Mouse (Mus musculus) cerebellum, adult (tissue): ENCODE results near the gene Camkk1.

Source experiments
- ATAC-seq: cut with Nextera tagmentation; 2 replicates; pipeline ENCODE4 v1.9.2; 2017; ENCODE audit warnings: mild to moderate bottlenecking, moderate library complexity, mixed read lengths; ENCODE audit not compliant: insufficient number of reproducible peaks, low FRiP score, low TSS enrichment

The Camkk1 gene

DNA sequence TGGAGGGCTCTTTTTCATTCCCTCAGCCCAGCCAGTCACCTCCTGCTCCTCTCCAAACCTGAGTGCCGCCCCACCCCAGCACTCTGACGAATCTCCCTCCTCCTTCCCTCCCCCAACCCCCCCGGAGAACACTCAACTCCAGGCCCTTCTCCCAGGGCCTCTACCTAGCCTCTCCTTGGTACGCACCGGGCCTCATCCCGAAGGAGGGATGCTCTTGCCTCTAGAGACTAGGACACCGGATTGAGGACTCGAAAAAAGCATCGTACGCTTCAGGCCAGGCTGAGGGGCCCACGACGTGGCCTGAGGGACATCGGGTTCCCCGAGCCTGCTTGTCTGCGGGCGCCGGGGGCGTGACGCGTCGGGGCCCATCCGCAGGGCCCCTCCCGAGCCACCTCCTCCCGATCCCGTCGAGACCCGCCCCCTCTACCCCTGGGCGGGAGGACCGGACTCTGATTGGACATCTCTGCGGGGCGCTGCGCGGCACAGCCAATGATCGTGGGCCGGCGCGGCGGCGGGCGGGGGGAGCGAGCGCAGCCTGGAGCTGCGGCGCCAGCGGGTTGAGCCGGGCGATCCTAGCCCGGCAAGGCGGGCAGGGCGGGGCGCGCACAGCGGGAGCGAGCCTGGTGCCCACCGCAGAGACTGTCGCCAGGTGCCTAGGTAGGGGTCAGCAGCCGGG, at the start of gene Camkk1:
Gene Camkk1, plus strand, starts transcription at position 538 of the 676 bp plus-strand sequence.
- ATAC-seq, result peak; percentile 79

DNA sequence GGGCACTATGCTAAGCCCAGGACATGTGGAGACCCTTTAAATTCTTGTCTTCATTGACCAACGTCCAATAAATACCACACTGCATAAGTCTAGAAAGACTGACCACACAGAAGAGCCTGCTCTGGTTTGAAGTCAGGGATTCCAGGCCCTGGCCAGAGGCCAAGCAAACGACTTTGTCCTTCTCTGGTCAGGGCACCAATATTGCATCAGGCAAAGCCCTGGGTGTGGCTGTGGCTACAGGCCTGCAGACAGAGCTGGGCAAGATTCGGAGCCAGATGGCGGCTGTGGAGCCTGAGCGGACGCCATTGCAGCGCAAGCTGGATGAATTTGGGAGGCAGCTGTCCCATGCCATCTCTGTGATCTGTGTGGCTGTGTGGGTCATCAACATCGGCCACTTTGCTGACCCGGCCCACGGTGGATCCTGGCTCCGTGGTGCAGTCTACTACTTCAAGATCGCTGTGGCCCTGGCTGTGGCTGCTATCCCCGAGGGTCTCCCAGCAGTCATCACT, 43.8 kb upstream of the Camkk1 start:
- ATAC-seq, result no peak

DNA sequence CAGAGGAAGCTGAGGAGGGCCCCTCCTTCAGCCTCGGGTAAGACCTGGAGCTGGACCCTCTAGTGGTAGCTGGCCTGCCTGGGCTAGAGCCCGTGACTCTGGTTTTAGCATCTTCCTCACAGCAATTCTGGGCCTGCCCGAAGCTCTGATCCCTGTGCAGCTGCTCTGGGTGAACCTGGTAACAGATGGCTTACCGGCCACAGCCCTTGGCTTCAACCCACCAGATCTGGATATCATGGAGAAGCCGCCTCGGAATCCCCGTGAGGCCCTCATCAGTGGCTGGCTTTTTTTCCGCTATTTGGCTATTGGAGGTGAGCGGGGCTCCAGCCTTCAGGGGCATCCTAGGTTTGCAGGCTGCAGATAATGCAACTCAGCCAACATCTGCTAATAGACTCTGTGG, 36.3 kb upstream of the Camkk1 start:
- ATAC-seq, result no peak; the same call in 1 of the 2 replicates

DNA sequence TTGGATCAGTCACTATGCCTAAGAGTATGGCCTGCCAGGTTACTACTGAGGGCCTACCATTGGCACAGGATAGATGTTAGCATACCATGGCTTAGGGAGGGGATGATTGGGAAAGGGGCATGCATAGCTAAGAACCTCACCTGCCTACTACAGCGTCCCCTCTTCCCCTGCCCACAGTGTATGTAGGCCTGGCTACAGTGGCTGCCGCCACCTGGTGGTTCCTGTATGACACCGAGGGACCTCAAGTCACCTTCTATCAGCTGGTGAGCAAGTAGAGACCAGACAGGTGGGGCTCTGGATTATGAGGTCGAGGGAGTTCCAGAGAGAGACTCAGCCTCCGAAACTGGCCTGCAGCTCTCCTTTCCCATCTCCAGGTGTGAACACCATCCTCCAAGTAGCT, 35.5 kb upstream of the Camkk1 start:
- ATAC-seq, result no peak

DNA sequence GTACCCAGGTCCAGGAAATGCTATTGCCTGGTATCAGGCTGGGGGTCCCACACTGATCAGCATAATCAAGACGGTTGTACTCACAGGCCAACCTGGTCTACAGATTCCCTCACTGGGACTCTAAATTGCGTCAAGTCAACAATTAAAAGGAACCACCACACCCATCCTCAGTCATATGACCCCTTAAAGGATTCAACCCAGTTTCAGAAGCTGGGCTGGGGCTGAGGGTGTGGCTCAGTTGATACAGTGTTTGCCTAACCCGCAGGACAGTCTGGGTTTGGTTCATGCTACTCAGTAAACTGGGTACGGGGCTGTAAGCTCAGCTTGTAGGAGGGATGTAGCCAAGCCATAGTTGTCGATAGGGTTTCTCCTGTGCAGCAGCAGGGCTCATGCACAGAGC, 32.1 kb upstream of the Camkk1 start:
- ATAC-seq, result no peak

DNA sequence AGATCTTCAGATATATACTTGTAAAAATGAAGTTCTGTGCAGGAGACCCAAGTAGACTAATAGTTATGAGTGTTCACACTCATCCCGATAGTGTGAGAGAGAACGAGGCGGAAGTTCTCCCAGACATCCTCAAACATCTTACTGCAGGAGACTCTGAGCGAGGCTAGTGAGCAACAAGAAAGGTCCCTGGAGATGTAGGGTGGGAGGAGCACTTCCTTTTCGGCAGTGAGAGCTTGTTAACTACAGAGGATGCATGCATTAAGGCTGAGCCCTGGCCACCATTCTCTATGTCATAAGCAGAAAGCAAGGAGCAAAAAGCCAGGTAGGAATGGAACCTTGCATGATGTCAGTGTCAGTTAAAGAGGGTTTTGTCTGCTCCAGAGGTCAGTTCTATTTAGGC, 31.6 kb upstream of the Camkk1 start:
- ATAC-seq, result no peak

DNA sequence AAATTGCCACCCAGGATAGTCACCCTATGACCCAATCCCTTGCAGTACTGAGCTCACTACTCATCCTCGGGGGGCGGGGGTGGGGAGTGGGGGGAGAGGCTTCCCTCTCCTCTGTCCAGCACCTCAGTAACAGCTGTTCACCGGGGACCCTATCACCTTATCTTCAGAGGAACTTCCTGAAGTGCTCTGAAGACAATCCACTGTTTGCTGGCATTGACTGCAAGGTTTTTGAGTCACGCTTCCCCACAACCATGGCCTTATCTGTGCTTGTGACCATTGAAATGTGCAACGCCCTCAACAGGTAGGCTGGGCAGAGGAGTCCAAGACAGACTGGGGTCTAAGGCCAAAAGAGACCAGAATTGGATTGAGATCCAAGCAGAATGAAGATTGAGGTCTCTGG, 31.0 kb upstream of the Camkk1 start:
- ATAC-seq, result no peak

DNA sequence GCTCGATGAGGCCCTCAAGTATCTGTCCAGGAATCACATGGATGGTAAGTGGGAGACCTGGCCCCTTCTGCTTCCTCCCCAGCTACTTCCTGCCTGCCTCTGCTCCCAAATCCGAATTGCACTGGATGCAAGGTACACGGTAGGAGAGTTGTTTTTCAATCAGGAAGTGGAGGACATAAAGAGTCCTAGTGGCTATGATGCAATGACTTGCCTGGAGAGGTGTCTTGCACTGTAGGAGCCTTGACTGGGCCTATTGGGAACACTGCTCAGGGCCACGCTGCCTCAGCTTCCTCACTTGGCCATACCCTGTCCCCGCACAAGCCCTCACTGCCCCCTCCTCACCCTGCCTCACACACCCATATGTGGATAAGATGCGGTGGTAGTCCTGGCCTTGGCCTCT, 29.8 kb upstream of the Camkk1 start:
- no peak for ATAC-seq

DNA sequence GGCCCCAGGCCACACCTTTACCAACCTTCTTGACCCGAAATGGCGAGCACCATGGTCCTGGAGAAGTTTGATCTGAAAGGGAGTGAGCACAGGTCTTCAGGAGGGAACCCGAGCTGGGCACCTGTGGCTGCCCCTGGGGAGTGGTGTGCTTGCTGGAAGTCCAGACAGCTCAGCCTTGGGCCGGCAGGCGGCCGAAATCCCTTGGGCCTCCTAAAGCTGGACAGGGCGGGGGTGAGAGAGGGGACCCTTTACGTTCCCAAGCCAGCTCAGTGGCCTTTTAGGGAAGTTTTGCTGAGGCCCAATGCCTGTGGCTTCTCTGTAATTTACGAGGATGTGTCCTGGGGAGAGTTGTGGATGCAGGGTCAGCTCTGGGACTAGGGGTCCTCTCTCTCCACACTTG, 28.1 kb upstream of the Camkk1 start:
- ATAC-seq, result no peak

DNA sequence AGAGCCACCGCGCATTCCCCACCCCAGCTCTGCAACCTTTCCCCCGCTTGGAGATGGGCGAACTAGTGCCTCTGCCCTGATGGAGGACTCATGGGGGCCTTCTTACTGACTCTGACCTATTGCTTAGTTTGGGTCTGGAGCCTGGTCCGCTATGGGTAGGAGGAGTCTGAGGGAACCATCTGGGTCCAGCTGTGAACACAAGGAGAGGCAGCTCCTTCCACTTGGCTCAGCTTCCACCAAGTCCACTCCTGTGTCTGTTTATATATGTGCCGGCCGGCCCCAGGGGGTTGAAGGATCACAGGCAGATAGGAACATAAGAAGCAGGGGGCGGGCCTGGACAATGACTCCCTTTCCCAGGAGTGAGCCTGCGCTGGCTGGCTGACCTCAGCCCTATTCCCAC, 26.8 kb upstream of the Camkk1 start:
- no peak for ATAC-seq

DNA sequence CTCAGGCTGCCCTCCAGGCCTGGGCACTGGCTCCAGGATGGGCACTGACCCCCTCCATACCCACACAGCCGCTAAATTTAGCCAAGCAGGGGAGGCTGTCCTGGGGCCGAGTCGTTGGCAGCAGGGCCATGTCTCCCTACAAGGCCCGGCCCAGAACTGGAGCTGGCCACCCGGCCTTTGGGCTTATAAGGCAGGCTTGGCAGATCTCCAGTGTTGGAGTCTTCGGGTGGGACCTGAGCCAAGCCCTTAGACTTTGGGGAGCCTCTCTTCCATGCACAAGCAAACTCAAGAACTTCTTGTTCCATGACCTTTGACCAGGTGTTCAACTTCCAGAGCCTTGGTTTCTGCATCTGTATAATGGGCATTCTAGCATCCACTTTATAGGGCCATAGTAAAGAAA, 22.5 kb upstream of the Camkk1 start:
- ATAC-seq, result no peak

DNA sequence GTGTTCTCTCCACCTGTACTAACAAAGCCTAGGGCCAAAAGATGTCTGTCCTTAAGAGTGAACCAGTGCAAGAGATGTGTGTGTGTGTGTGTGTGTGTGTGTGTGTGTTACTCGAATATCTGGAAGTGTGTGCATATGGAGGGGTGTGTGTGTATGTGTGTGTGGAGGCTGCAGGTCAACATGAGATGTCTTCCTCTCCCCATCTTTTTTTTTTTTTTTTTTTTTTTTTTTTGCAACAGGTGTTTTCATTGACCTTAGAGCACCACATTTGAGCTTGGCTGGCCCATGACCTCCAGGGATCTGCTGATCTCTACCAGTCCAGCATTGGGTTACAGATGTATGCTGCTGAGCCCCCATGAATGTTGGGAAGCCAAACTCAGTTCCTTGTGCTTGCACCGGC, 22.0 kb upstream of the Camkk1 start:
- no peak for ATAC-seq

DNA sequence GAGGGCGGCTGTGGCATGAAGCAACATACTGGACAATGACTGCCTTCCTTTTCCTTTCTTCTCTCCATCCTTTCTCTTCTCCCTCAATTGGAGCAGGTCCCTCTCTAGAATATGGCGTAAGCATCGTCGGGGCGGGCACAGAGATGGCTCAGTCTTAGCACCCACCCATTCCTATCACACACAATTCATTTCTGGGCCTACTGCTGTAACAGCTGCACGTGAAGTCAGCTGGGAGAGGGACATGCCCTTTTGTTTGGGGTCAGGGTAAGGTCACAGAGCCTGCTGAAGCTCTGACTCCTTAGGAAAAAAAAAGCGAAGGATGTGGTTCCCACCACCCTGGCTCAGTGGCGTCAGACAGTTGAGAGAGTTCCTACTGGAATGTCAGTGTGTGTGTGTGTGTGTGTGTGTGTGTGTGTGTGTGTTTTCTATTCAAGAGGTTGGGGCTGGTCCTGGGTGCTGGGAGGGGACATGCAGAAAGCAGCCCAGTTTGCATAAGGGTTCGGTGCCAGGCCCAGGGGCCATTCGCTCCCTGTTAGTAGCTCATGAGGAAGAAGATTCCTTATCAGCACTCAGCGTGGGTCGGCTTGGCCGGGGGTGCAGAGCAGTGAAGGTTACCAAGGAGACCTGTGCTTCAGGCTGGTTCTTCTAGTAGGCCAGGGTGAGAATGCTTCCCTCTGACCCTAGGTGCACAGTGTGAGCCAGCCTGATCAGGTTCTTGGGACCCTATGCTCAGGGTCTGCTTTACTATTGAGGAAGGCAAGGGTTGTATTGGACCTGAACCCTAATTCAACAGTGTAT, 21.1 kb upstream of the Camkk1 start:
- ATAC-seq, result no peak

DNA sequence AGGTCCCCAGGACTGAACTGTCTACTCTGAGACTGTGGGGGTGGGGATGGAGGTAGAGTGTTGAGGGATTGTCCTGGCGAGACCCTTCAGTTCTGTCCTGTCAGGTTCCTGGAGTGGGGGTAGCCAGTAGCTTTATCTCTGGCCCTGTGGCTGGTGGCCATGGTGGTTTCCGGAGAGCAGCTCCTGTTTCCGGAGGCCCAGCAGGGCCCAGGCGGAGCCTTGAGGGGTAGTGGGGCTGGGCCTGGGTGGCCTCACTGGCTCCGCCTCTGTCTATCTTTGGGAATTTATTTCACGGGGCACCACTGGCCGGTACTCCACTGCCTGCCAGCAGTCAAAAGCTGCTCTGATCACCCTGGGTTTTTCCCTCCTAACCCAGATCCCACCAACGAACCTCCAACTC, 20.0 kb upstream of the Camkk1 start, which contains the start of gene P2rx1:
Gene P2rx1, plus strand, starts transcription at position 333 of the 400 bp plus-strand sequence.
- ATAC-seq, result no peak

DNA sequence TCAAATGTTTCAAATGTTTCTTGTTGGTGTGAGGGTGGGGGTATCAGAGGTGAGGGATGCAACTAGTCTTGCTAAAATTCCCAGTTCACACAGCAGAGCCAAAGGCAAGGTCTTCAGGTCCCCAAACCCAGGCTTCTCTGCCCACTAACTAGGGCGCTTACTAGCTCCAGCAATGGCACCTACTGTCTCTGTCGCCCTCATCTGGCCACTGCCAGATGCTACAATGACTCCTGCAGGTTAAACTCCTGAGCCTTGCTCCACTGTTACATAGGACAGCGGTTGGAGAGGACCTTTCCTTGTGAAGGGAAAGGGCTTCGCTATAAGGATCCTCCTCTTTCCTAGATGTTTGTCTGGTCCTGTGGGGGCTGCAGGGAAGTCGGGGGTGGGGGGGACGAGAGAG, 17.8 kb upstream of the Camkk1 start:
- ATAC-seq, result no peak

DNA sequence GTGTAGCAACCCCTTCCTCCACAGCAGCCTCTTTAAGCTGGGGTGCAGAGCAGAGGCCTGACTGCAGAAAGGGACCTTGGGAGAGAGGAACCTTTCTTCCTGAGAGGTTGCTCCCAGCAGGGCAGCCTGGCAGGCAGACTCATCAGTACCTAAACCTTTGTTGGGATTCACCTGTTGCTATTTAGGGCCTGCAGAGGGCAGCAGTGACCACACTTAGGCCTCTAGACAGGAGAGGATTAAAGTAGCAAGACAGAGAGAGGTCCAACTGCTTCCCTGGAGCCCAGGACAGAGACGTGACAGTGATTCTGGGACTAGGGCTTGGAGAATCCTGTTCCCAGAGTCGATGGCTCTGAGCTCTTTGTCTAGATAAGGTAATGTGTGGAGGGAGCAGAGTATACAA, 12.4 kb upstream of the Camkk1 start:
- peak; percentile 62; the same call in 1 of the 2 replicates for ATAC-seq

DNA sequence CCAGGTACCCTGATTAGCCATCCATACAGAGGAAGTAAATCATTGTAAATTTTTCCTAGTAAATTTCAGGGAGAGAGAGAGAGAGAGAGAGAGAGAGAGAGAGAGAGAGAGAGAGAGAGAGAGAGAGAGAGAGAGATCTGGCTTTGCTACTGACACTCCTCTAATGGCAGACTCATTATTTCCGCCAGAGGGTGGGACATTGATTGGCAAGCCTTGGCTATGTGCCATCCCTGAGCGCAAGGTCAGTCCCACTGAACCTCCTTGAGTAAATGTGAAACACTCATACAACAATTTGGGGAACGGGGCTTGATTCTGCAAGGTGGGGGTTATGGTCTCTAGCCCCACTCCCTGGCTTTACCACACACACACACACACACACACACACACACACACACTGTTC, 11.7 kb upstream of the Camkk1 start:
- ATAC-seq, result no peak

DNA sequence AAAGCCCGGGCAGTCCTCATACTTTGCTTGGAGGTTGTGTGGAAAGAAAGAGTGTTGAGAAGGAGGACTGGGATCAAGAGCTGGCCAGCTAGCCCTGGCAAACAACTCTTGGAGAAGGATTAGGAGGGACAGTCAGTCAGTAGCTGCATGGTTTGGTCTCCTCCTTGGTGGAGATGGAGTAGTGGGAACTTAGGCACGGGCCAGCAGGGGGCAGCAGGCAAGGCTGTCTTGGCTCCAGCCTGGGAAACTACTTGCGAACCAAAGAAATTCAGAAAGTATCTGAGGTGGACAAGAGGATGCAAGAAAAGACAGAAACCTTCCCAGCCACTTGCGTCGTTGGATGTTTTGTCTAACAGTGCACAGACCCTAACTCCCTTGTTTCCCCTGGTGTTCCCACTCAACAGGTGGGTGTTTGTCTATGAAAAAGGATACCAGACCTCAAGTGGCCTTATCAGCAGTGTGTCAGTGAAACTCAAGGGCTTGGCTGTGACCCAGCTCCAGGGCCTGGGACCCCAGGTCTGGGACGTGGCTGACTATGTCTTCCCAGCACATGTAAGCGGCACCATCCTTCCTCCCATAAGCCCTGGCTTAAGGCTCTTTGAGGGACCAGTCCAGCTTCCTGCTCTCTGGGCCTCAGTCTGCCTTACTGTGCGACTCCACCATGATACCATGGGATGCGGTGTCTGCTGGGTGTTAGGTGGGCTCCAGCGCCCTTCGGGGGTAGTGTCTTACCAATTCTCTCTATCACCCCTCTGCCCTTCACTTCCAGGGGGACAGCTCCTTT, 10.9 kb upstream of the Camkk1 start:
- ATAC-seq, result no peak

DNA sequence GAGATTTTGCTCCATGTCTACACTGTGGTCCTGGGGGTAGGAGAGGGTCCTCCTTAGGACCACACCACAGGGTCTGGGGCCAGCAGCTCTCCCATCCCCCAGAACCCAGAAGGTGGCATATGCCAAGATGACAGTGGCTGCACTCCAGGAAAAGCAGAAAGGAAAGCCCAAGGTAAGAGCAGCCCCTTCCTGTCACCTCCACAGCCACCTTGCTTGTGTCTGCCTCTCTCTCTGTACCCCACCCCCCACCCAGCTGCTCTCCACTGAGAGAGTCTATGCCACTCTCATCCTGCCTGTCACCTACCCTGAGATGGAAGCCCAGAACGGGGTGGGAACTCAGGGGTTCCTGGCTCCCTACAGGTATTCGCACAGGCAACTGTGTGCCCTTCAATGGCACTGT, 10.0 kb upstream of the Camkk1 start:
- ATAC-seq, result no peak

DNA sequence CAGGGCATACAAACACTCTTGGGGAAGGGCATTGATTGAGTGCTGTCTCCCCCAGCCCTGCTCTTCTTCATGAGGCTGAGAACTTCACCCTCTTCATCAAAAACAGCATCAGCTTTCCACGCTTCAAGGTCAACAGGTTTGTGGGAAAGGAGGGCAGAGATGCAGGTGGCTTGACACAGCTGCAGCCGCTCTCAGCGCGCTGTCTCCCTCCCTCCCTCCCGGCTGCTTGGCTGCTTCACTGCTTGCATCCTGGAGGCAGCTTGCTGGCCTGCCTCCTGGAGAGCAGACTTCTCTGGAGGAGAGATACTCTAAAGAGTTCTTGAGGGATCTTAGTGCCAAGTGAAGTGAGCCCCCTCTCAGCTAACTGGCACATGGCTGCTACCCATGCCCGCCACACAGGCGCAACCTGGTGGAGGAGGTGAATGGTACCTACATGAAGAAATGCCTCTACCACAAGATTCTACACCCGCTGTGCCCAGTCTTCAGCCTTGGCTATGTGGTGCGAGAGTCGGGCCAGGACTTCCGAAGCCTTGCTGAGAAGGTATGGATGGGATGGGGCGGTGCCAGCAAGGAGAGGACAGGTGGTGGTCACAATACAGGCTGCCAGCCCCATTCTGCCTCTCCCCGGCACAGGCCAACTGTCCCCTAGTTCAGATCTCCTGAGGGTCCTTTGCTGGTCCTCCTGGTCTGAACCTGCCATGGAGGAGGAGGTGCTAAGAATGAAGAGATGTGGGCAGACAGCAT, 9.1 kb upstream of the Camkk1 start:
- no peak; the same call in 1 of the 2 replicates for ATAC-seq
